Mouse (Mus musculus) left cerebral cortex, postnatal 14 days (tissue): ENCODE results near the gene Olfr108. TPM values are rescaled to one million over a fixed set of nuclear protein-coding genes. Genes with fewer than 3 reads are reported as not detected.

ENCODE experiments used
- DNase-seq, 2 experiments: peaks; one replicate each; pipeline ENCODE4 v3.0.0; 2021 to 2022; ENCODE audit warnings: low spot score in 2 of 2, mixed read lengths in 1 of 2
- intact Hi-C: fragments of 180-260 bp; cut with DNase I; formaldehyde crosslinking; loops from one replicate; pipeline ENCODE4 v1.15.1; 2025
- long read RNA-seq, 2 experiments: library from polyadenylated mRNA; stranded (forward); transcript quantifications; one replicate each; pipeline ENCODE4 v2.0.0; 2021
- total RNA-seq, 2 experiments: library from RNA; stranded (reverse); gene quantifications; 2 replicates each; pipeline ENCODE4 v1.2.3; 2021

The Olfr108 gene
- not detected for total RNA-seq
- long read RNA-seq, experiment 1 = 0 reads
- long read RNA-seq, experiment 2 = 0 reads

DNA sequence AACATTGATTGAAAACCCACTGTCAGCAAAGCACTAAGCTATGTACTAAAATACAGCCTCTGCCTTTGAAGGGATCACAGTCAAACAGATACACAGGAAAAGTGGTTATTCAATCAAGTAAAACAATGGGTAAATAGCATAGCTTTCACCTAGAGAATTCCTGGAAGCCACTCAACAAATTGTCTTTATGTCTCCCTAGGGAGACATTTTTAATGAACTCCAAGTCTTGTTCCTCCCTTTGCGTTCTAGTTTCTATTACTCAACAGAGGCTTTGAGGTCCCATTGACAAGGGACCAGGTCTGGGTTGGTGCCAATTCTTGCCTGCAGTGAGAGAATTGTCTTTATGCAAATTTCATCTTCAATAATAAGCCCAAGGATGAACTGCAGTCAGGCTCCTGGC, at the start of gene Olfr108:
Gene Olfr108, plus strand, starts transcription at position 301 of the 400 bp plus-strand sequence.
- no peak for DNase-seq
- intact Hi-C loops = no loop called here

DNA sequence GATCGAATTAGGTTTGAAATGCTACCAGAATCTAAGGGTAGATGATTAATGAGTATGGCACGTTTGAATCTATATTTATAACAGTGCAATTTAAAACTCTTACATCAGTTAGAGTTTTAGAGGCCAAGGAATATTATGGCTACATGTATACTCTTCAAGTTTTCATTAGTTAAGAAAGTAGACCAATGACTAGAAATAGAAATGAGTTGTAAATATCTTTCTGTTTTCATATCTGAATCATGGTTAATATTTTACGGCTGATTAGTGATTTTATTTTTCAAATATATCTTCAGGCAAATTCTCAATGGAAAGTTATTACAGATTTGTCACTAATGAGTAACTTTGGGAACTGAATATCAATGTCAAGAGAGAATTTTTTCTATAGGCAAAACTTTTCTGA, 46.4 kb upstream of the Olfr108 start, which contains the start of gene Olfr107:
Gene Olfr107, plus strand, starts transcription at position 301 of the 400 bp plus-strand sequence.
- no peak for DNase-seq
- intact Hi-C loops = no loop called here

DNA sequence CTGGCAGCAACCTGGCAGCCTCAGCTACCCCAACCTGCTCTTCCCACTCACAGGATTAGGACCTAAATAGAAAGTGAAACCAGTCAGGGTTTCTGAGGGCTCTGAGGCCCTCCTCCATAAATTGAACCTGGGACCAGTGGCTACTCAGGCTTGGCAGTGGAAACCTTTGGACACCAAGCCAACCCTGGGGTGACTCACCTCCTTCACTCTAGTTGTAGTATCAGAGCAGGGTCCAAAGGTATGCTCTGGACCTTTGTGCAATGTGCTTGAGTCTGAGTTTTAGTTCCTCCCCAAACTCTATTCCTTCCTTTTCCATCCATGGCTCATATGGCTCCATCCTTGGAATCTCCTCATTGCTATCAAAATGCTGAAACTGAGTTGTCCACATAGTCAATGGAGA, 31.9 kb upstream of the Olfr108 start:
- intact Hi-C loops = no loop called here
- no peak for DNase-seq

DNA sequence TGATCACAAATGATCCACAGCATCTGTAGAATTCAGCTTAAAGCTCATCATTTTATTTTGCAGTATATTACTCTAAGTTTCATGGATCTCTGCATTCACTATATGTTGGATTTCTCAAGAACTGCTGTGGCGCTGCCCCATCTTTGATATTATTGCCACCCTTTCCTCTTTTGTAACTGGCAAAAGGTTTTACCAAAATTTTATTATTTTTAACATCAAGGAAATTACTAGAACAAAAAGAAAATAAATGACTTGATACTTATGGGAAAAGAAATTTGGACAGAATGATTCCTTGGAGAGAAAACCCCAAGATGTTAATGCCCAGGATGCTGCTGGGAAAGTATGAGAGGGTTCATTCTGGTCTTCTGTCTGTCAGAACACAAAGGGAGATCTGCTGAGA, 13.3 kb downstream of the Olfr108 start, which contains the start of gene Olfr109:
Gene Olfr109, plus strand, starts transcription at position 301 of the 400 bp plus-strand sequence.
- DNase-seq = no peak
- intact Hi-C loops = no loop called here

DNA sequence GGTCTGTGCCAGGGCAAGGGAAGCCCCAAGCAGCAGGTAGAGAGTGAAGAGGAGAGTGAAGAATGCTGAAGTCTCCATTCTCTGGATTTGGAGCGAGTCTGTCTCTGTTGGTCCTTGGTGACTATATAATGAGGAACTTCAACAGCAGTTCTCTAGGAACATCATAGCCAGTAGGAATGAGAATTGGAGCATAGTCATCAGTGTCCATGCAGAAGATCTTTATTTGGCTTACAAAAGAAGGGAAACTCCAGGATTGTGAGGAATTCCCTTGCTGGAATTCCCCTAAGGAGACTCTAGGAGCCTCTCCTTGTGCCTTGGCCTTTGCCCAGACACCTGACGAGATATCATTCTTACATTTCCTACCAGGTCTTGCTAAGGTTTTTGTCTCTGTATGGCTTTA, 38.2 kb downstream of the Olfr108 start, which contains the start of gene H2-M2:
Gene H2-M2, minus strand, starts transcription at position 101 of the 400 bp plus-strand sequence.
- intact Hi-C loops = no loop called here
- DNase-seq = no peak

DNA sequence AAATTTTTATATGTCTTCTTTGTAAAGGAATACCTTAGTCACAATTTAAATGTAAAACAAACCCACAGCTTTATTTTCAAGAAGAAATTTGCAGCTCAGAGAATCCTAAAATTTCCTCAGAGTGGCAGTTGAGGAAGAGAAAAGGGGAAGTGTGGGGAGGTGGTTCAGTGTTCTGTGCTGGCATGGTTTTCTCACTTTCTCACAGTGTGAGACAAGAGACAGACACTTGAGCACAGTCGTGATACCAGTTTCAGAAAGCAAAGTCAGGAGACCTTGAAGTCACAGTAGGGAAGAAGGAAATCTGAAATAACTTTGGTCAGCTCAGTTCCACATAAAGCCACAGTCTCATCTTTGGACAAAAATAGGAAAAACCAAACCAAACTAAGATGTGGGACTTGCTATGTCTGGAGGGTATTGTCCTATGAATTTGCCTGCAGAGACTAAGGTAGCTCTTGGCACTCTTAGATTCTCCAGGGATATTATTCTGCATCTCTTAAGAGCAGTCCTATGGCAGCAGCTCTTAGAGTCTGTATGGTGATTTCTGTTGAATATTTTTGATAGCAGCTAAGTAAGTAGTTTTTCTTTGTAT, 46.7 kb downstream of the Olfr108 start, which contains the start of gene Olfr110:
Gene Olfr110, plus strand, starts transcription at position 539 of the 589 bp plus-strand sequence.
- intact Hi-C loops = no loop called here
- peak; percentile 3 to 11 for DNase-seq

Other genes with a start within 250 kb of the Olfr108 start
- not detected for gene Olfr94, start 244.5 kb upstream of the Olfr108 start, total RNA-seq
- gene Olfr95, start 232.4 kb upstream of the Olfr108 start, total RNA-seq = not detected
- gene Olfr96, start 225.3 kb upstream of the Olfr108 start, total RNA-seq = not detected
- not detected for gene Olfr97, start 208.2 kb upstream of the Olfr108 start, total RNA-seq
- not detected for gene Olfr98, start 181.7 kb upstream of the Olfr108 start, total RNA-seq
- gene H2-M3, start 175.3 kb upstream of the Olfr108 start, total RNA-seq = 1 to 10 TPM; 2.7 to 4.1 TPM
- gene Olfr99, start 162.0 kb upstream of the Olfr108 start, total RNA-seq = not detected
- gene Olfr101, start 141.2 kb upstream of the Olfr108 start, total RNA-seq = not detected
- not detected for gene Olfr102, start 128.4 kb upstream of the Olfr108 start, total RNA-seq
- not detected for gene Olfr103, start 105.8 kb upstream of the Olfr108 start, total RNA-seq
- gene Olfr104-ps, start 85.9 kb upstream of the Olfr108 start, total RNA-seq = not detected
- not detected for gene Olfr105-ps, start 66.4 kb upstream of the Olfr108 start, total RNA-seq
- gene Olfr106-ps, start 55.1 kb upstream of the Olfr108 start, total RNA-seq = not detected
- gene Olfr107, start 46.3 kb upstream of the Olfr108 start, total RNA-seq = not detected
- not detected for gene Olfr109, start 13.4 kb downstream of the Olfr108 start, total RNA-seq
- gene H2-M2, start 38.1 kb downstream of the Olfr108 start, total RNA-seq = not detected
- gene Olfr110, start 47.0 kb downstream of the Olfr108 start, total RNA-seq = not detected
- gene Olfr111, start 62.5 kb downstream of the Olfr108 start, total RNA-seq = not detected
- not detected for gene Olfr112, start 124.0 kb downstream of the Olfr108 start, total RNA-seq
- gene Olfr113, start 132.2 kb downstream of the Olfr108 start, total RNA-seq = not detected
- not detected for gene Olfr114, start 147.3 kb downstream of the Olfr108 start, total RNA-seq
- not detected for gene Olfr115, start 181.6 kb downstream of the Olfr108 start, total RNA-seq
- not detected for gene Olfr116, start 181.7 kb downstream of the Olfr108 start, total RNA-seq
- gene Olfr117, start 218.3 kb downstream of the Olfr108 start, total RNA-seq = not detected
- not detected for gene Olfr118, start 221.5 kb downstream of the Olfr108 start, total RNA-seq